Mouse (Mus musculus) heart, embryonic 12.5 days (tissue): ENCODE results near the gene Acvr2a. TPM values are rescaled to one million over a fixed set of nuclear protein-coding genes. Genes with fewer than 3 reads are reported as not detected.
"Not testable (repeated sequence)": the region's sequence is repeated elsewhere in the genome, so short reads cannot be mapped to it uniquely, and the experiment has no call there.

ENCODE experiments used
- ATAC-seq: fragments of 200-750 bp; cut with Nextera tagmentation; 2 replicates; pipeline ENCODE4 v1.8.0; 2017; ENCODE audit warnings: moderate TSS enrichment, moderate library complexity; ENCODE audit not compliant: insufficient number of reproducible peaks, low FRiP score
- H3K27ac ChIP-seq: fragments of 300-500 bp; sonication (generic); 2 replicates; pipeline ENCODE4 v1.5.1; 2016; ENCODE audit warnings: mild to moderate bottlenecking, moderate library complexity; ENCODE audit not compliant: poor library complexity, severe bottlenecking
- H3K27me3 ChIP-seq: fragments of 300-500 bp; sonication (generic); replicated peaks from 2 replicates; pipeline ENCODE4 v1.6.1; 2016; ENCODE audit warnings: mild to moderate bottlenecking, moderate library complexity
- H3K36me3 ChIP-seq: fragments of 300-500 bp; sonication (generic); 2 replicates; pipeline ENCODE4 v1.6.1; 2016; ENCODE audit warnings: mild to moderate bottlenecking, moderate library complexity
- H3K4me1 ChIP-seq: fragments of 300-500 bp; sonication (generic); replicated peaks from 2 replicates; pipeline ENCODE4 v1.6.1; 2016; ENCODE audit warnings: mild to moderate bottlenecking
- H3K4me2 ChIP-seq: fragments of 300-500 bp; sonication (generic); 2 replicates; pipeline ENCODE4 v1.6.1; 2016; ENCODE audit warnings: mild to moderate bottlenecking, moderate library complexity
- H3K4me3 ChIP-seq: fragments of 300-500 bp; sonication (generic); 2 replicates; pipeline ENCODE4 v1.5.1; 2016; ENCODE audit warnings: mild to moderate bottlenecking
- H3K9ac ChIP-seq: fragments of 300-500 bp; sonication (generic); 2 replicates; pipeline ENCODE4 v1.6.1; 2016; ENCODE audit warnings: mild to moderate bottlenecking, moderate library complexity
- H3K9me3 ChIP-seq: fragments of 300-500 bp; sonication (generic); replicated peaks from 2 replicates; pipeline ENCODE4 v1.6.1; 2016; ENCODE audit warnings: mild to moderate bottlenecking, moderate library complexity
- WGBS: fragments of 180-500 bp; shearing (Covaris S2); methylation state at CpG from one replicate; pipeline ENCODE4 v1.1.7; 2016; 5-methylcytosine and 5-hydroxymethylcytosine counted together
- polyA plus RNA-seq: library from polyadenylated mRNA; unstranded; fragments of >200 nt; fragmentation: Nextera tagmentation; extraction: Ambion mirVana; gene quantifications from 2 replicates; pipeline ENCODE4 v1.2.1, GENCODE M21; 2016

Acvr2a gene
- polyA plus RNA-seq, 1 experiment from 2014 or later = 16.9 TPM

DNA sequence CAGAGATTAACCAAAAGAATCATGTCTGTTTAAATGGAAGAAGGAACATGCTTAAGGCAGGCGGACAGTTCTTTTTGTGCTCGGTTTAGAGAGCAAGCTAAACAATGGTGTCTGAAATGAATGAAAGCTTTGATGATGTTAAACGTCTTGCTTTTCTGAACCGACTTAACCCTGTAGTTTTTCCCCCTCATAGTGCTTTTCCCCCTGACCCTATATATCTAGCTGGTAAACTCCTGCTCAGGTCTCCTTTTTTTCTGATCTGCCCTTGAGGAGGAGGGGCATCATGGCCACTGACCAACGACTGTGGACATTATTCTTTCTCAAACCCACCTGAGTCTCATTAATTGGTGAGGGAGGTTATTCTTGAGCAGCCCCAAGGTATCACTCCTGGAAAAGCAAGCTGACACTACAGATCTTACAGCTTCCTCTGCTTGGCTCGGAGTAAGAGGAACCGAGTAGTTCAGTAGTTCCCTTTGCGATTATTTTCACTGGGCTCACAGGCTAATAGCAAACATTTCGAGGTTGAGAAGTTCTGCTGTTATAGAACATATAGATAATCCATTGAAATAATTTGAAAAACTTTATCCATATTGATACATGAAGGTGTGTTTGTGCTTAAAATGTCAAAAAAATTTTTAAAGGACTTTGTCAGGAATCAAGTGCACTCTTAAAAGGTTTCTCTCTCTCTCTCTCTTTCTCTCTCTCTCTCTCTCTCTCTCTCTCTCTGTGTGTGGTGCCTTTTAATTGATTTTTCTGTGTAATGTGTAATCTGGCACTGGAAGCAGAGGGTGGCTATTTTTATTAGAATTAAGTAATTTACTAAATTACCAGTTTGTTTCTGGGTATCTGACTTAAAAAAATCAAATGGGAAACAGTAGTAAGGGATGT is 2.5 kb downstream of the Acvr2a start:
- H3K27me3 ChIP-seq = no peaks in the 10 kb centered on the region
- H3K36me3 ChIP-seq = no peaks in the 10 kb centered on the region
- peak overlapping the region; percentile 82 for H3K4me3 ChIP-seq
- 38% methylated on average over 9 of the region's 9 CpGs for WGBS
- no peak for ATAC-seq
- H3K4me2 ChIP-seq = peak overlapping the region; percentile 81
- no peaks in the 10 kb centered on the region for H3K9me3 ChIP-seq
- H3K9ac ChIP-seq = peak overlapping the region; percentile 56; the same call in 1 of the 2 replicates
- peaks cover 9% of the 10 kb centered on the region for H3K4me1 ChIP-seq
- H3K27ac ChIP-seq = no peak overlapping the region

DNA sequence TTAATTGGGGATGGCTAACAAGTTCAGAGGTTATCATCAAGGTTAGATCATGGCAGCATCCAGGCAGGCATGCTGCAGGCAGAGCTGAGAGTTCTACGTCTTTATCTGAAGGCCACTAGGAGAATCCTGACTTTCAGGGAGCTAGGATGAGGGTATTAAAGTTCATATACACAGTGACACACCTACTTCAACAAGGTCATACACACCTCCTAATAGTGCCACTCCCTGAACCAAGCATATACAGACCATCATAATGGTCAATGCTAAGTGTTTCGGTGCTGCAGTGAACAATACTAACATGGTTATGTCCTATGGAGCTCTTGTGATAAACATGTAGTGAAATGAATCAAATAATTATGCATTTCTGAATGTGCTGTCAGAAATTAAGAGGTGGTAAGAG is 12.0 kb downstream of the Acvr2a start:
- Histone ChIP-seq H3K36me3 (no peaks in the 10 kb centered on the region), H3K4me1 (peaks cover 13% of the 10 kb centered on the region), H3K4me3 (no peak overlapping the region), H3K9me3 (no peaks in the 10 kb centered on the region), H3K27me3 (no peaks in the 10 kb centered on the region), H3K9ac (no peak overlapping the region), H3K4me2 (no peak overlapping the region), H3K27ac (no peak overlapping the region)
- 74% methylated on average over 2 of the region's 2 CpGs for WGBS
- ATAC-seq = no peak

DNA sequence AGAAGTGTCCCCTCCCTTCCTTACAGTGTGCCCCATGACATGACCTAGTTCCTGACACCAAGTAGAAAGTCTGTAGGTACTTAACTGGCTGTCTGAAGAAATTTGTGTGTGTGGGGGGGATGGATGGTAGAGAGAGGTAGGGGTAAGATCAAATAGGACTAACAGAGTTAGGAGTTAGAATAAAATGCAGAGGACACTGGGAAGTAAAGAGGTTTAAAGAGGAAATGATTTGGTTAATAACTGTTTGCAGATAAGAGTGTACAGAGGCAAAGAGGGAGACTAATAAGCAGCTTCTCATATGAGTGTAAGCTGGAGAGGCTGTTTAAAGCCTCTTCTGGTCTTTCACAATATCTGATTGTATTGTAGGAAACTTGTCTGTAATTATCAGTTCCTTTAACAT is 12.5 kb downstream of the Acvr2a start:
- H3K4me2 ChIP-seq = no peak overlapping the region
- H3K36me3 ChIP-seq = no peaks in the 10 kb centered on the region
- peaks cover 13% of the 10 kb centered on the region for H3K4me1 ChIP-seq
- no peaks in the 10 kb centered on the region for H3K27me3 ChIP-seq
- no peak overlapping the region for H3K27ac ChIP-seq
- no peak overlapping the region for H3K9ac ChIP-seq
- H3K4me3 ChIP-seq = no peak overlapping the region
- no peak for ATAC-seq
- no peaks in the 10 kb centered on the region for H3K9me3 ChIP-seq

DNA sequence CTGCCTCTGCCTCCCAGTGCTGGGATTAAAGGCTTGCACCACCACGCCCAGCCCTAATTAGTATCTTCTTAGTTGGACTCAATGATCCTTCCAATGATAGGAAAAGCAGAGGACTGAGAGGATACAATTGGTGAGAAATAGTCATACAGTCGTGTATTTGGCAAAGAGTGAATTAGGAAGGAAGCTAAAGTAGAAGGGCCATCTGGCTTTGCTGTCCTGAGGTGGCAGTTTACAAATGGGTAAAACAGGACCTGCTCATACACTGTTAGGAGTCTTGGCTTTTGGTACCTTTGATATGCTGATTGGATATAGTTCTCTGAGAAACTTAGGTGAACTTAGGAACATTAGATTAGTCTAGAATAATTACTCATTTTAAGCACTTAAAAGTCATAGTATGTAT is 16.6 kb downstream of the Acvr2a start:
- WGBS = 79% methylated on average over 2 of the region's 2 CpGs
- no peak for ATAC-seq
- H3K4me2 ChIP-seq = no peak overlapping the region

DNA sequence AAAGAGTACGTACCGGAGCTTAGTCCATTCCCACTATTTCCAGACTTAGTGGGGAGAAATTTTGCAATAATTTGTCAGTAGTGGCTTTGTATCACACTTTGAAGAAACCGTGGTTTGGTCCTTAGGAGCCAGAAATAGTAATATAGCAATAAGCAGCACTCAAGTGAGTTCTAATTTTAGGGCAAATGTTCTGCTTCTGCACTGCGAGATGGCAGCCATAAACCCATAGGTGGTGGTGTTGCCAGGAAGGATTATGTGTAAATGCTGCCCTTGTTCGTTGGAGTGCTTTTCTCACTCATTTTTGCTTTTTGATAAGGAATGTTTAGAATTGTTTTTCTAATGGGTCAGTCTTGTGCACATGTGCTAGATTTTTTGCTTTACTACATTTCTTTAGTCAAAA is 18.4 kb downstream of the Acvr2a start:
- Histone ChIP-seq H3K36me3 (no peaks in the 10 kb centered on the region), H3K4me3 (no peak overlapping the region), H3K27ac (no peak overlapping the region), H3K9me3 (no peaks in the 10 kb centered on the region), H3K4me1 (peaks cover 15% of the 10 kb centered on the region), H3K4me2 (no peak overlapping the region), H3K9ac (no peak overlapping the region), H3K27me3 (no peaks in the 10 kb centered on the region)
- no peak for ATAC-seq
- 61% methylated on average over 5 of the region's 5 CpGs for WGBS

More for the DNA sequence above, 16.6 kb downstream of the Acvr2a start:
- Histone ChIP-seq H3K27me3 (no peaks in the 10 kb centered on the region), H3K4me3 (no peak overlapping the region), H3K27ac (no peak overlapping the region), H3K9ac (no peak overlapping the region), H3K36me3 (no peaks in the 10 kb centered on the region), H3K9me3 (no peaks in the 10 kb centered on the region), H3K4me1 (peaks cover 21% of the 10 kb centered on the region)

DNA sequence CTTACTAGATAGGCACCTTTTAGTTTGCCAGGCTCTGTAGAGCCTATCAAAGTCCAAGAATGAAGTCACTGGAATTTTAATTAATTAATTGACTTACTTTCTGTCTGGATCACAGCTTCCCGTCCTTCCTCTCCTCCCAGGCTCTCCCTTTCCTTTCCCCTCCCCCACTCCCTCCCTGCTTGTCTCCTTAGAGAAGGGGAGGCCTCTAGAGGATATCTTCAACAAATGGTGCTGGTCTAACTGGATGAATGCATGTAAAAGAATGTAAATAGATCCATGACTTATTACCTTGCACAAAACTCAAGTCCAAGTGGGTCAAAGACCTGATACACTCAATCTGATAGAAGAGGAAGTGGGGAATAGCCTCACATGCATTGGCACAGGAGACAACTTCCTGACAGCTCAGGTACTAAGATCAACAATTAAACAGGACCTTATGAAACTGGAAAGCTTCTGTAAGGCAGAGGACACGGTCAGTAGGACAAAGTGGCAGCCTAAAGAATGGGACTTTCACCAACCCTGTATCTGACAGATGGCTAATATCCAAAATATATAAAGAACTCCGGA is 20.1 kb downstream of the Acvr2a start:
- H3K9ac ChIP-seq = no peak overlapping the region
- no peaks in the 10 kb centered on the region for H3K27me3 ChIP-seq
- H3K9me3 ChIP-seq = no peaks in the 10 kb centered on the region
- WGBS = 62% methylated on average over 3 of the region's 3 CpGs
- no peaks in the 10 kb centered on the region for H3K36me3 ChIP-seq
- no peak for ATAC-seq
- no peak overlapping the region for H3K4me3 ChIP-seq
- no peak overlapping the region for H3K4me2 ChIP-seq
- H3K4me1 ChIP-seq = peaks cover 15% of the 10 kb centered on the region
- H3K27ac ChIP-seq = no peak overlapping the region

DNA sequence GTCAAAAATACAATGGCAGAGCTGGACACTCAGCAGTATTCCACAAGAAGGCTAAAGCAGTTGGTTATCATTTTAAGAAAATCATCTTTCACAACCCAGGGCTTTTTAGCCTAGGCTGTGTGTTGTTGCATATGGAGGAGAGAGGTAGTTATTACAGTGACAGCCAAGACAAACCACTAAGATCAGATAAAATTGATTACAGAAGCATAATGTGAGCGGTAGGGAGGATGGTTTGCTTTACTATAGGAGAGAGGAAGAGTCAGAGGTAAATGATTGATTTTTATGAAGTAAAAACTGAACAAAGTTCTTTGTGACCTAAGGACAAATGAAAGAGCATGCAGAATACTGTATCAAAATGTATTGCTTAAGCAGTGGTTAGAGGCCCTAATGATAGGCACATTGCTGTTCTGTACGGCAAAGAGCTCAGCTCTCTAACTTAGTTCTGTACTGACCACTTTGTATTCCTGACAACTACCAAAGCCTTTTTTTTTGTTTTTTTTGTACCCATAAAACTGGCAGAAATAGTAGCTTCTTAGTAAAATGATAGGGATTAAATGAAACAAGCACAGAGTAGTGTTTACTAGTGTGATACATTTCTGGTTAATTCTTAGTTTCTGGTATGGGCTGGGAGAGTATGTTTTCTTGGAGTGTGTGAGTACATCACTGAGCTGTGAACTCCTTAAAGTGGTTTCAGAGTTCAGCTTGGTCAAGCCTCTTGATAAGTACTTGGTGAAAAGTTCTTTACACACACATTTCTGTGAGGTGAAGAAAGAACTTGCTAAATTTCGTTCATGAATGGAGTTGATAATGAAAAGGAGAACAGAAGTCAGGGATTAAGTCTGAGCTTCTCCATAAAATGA is 27.9 kb downstream of the Acvr2a start:
- Histone ChIP-seq H3K4me1 (0 out of 2 replicates have a peak, but pooled peaks cover 3% of the 10 kb centered on the region), H3K4me3 (no peak overlapping the region), H3K27me3 (no peaks in the 10 kb centered on the region), H3K9ac (no peak overlapping the region), H3K4me2 (no peak overlapping the region), H3K36me3 (no peaks in the 10 kb centered on the region), H3K9me3 (no peaks in the 10 kb centered on the region), H3K27ac (no peak overlapping the region)
- WGBS = 57% methylated on average over 3 of the region's 3 CpGs
- ATAC-seq = no peak

DNA sequence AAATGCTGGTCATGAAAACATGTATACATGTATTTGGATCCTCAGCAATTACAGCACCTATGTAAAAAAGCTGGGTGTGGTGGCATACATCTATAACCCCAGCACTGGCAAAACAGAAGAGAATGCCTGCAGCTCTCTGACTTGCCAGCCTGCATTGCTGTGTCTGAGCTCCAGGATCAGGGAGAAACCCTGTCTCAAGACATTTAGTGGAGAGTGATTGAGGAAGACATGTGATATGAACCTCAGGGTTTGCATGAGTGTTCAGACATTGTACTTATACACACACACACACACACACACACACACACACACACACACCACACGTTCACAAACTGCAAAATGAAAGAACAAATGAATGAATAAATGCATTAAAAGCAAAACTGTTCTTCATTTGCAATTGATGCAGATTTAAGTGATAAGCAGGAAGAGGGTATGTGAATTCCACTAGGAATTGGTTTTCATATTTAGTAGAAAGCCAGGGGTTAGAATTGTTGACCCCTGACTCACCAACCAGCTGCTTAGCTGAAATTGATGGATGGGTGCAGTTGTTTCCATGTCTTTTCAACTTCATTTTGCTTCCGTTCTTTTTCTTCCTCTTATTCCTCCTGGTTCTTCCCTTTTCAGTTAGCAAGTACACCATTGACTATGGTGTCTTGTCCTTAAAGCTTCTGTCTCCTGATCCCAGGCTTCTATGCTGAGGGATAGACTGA is 32.9 kb downstream of the Acvr2a start:
- H3K9ac ChIP-seq = no peak overlapping the region
- no peaks in the 10 kb centered on the region for H3K36me3 ChIP-seq
- 0 out of 2 replicates have a peak, but pooled peaks cover 2% of the 10 kb centered on the region for H3K4me1 ChIP-seq
- H3K4me3 ChIP-seq = no peak overlapping the region
- H3K4me2 ChIP-seq = no peak overlapping the region
- ATAC-seq = no peak
- no peaks in the 10 kb centered on the region for H3K27me3 ChIP-seq
- H3K27ac ChIP-seq = no peak overlapping the region
- no peaks in the 10 kb centered on the region for H3K9me3 ChIP-seq
- WGBS = 77% methylated on average over 2 of the region's 2 CpGs

DNA sequence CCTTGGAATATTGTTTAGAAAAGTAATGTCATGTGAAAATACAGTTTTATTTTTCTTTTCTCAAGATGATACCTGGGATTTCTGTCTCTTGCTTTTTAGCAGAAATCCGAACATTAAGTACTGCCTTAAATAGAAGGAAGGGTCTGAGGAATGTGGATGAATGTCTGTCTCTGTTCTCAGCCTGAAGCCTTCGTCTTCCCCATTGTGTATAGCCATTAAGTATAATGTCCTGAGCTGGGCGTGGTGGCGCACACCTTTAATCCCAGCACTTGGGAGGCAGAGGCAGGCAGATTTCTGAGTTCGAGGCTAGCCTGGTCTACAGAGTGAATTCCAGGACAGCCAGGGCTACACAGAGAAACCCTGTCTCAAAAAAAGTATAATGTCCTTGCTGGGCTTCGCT is 51.7 kb downstream of the Acvr2a start:
- H3K36me3 ChIP-seq, H3K27ac ChIP-seq, H3K9me3 ChIP-seq, H3K4me1 ChIP-seq, ATAC-seq, H3K4me3 ChIP-seq, H3K27me3 ChIP-seq, H3K4me2 ChIP-seq, H3K9ac ChIP-seq: not testable (repeated sequence)
- 85% methylated on average over 6 of the region's 6 CpGs for WGBS

DNA sequence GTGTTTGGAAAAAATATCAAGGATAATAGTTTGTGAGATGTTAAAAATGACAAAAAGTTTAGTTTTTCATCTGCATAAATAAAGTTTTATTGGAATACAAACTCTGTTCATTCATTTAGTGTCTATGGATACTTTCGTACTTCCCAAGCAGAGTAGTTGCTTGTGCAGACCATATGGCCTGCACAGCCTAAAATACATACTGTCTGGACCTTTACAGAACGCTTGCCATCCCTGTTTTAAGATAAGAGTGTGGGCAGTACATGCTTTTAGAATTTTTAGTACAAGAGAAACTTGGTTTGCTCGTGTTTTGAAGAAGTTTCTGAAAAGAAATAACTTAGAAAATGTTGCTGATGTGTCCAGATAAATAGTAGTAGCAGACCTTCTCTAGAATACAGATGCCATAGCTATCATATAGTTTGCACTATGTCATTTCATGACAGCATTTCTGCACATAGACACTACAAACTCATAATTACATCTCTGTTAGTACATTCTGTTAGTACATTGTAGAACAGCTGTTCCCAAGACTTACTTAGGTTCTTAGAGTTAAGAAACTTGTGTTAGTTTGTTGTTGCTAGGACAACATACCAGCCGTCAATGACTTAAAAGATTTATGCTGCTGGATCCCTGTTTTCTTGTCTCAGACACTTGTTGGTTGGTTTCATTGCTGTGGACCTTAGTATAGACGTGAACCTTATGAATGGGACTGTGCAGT is 54.4 kb downstream of the Acvr2a start:
- ATAC-seq = no peak
- no peaks in the 10 kb centered on the region for H3K27me3 ChIP-seq

More for the DNA sequence above, 54.4 kb downstream of the Acvr2a start:
- H3K36me3 ChIP-seq = no peaks in the 10 kb centered on the region
- H3K4me2 ChIP-seq = no peak overlapping the region
- H3K9ac ChIP-seq = no peak overlapping the region
- 0 out of 2 replicates have a peak, but pooled peaks cover 3% of the 10 kb centered on the region for H3K4me1 ChIP-seq
- no peak overlapping the region for H3K27ac ChIP-seq
- 65% methylated on average over 5 of the region's 5 CpGs for WGBS
- no peak overlapping the region for H3K4me3 ChIP-seq
- no peaks in the 10 kb centered on the region for H3K9me3 ChIP-seq
